Mouse (Mus musculus): Measurements from ENCODE around the gene Rer1. TPM values are rescaled to one million over a fixed set of nuclear protein-coding genes. Genes with fewer than 3 reads are reported as not detected.
A peak's percentile ranks its signal among the peaks of the same experiment; 100 is the strongest.

Rer1 gene
- polyA plus RNA-seq, 1 experiment = 84.0 TPM

DNA sequence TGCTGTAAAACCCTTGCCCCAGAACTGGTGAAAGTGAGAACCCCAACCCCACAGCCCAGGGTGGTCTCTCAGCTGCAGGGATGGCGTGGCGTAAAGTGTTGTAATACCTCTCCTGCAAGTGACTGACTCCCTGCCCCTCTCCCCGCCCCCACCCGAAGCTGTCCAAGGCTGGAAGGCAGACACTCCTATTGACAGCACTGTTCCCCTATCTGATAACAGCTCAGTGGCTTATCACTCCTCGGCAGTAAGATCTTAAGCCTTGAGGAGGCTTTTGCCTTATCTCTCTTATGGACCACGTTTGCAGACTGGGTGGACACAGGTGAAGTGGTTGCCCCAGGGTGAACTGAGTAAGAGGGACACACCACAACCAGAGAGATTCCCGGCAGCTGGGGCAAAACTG, 39.1 kb upstream of the Rer1 start:
- no peak for DNase-seq (ENCODE audit: low read depth)
- TF ChIP-seq POLR2A (IDR thresholded peaks at IDR 0.05; ENCODE audit: borderline replicate concordance, extremely low read depth, insufficient read depth, insufficient read length, poor library complexity, severe bottlenecking) (no peak), CTCF (IDR thresholded peaks at IDR 0.05; ENCODE audit: borderline replicate concordance, extremely low read depth, insufficient read depth, insufficient read length) (no peak)

DNA sequence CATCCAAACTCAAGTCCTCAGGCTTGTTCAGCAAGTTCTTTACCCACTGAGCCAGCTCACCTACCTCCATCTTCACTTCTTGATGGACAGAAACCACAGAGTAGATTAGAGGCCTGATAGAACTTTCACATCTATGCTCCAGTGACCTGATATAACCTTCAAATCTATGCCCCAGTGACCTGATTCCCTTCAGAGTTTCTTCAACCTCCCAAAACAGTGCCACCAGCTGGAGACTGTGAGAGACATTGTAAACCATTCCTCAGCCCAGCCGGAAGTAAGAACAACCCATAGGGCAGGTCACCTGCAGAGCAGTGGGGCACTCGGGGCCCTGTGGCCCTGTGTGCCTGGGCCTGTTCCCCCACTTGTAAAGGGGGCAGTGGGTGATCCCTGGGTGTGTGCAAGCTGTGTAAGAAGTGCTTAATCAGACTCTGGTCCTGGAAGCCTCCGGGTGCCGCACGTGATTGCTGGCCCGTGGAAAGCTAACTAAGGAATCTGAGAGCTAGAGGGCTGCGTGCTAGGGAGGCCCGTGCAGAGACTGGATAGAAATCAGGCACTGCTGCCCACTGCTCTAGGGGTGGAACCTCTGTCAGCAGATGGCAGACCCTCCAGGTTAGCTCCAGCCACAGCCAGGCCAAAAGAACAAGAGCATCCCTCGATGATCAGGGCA, 37.8 kb upstream of the Rer1 start:
- no peak for DNase-seq (ENCODE audit: low read depth)
- TF ChIP-seq POLR2A (IDR thresholded peaks at IDR 0.05; ENCODE audit: borderline replicate concordance, extremely low read depth, insufficient read depth, insufficient read length, poor library complexity, severe bottlenecking) = no peak
- TF ChIP-seq CTCF (IDR thresholded peaks at IDR 0.05; ENCODE audit: borderline replicate concordance, extremely low read depth, insufficient read depth, insufficient read length) = no peak

DNA sequence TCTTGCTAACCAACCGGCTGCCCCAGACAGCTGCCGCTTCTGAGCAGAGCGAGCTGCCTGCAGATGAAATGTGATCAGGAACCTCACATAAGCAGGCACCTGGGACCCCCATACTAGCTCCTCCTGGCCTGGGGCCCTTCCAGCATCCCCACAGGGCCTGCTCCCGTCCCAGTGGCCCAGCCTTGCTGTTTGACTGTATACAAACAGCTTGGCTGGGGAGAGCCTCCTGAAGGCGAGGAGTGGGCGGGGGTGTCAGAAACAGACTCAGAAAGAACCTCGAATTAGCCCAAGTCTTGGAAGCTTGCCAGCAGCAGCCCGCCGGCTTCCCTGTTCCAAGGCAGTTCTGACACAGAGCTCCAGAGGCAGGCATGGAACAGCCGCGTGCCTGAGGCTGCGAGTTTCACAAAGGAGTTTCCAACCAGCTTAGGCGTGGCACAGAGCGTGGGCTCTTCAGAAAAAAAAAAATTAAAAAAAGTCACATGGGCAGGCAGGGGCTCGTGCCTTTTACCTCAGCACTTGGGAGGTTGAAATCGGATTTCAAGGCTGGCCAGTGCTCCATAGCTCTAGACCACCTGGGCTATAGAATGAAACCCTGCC, 36.4 kb upstream of the Rer1 start:
- peak; percentile 98 for DNase-seq (ENCODE audit: low read depth)
- no peak for TF ChIP-seq POLR2A (IDR thresholded peaks at IDR 0.05; ENCODE audit: borderline replicate concordance, extremely low read depth, insufficient read depth, insufficient read length, poor library complexity, severe bottlenecking)
- TF ChIP-seq CTCF (IDR thresholded peaks at IDR 0.05; ENCODE audit: borderline replicate concordance, extremely low read depth, insufficient read depth, insufficient read length) = no peak

DNA sequence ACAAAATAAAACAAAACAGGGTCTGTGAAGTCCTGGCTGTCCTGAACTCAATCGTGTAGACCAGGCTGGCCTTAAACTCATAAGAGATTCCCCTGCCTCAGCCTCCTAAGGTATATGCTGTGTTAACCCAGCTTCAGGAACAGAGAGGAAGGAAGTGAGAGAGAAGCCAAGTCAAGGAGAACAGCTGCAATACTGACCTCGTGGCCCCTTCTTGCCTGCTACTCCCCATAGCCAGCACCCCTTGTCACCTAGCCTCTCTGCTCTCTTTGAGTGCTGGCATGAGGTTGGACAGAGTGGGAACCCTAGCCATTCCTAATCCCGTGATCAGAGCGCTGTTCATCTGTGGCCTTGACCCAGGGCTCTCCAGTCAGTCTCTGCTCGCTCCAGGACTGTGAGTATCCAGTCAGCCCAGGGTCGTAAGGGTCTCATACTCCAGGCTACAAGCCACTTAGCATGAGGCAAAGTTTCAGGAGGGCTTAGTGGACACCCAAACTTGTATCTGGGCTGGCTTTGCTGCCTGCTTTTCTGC, 35.8 kb upstream of the Rer1 start:
- DNase-seq (ENCODE audit: low read depth) = no peak
- TF ChIP-seq POLR2A (IDR thresholded peaks at IDR 0.05; ENCODE audit: borderline replicate concordance, extremely low read depth, insufficient read depth, insufficient read length, poor library complexity, severe bottlenecking) (no peak), CTCF (IDR thresholded peaks at IDR 0.05; ENCODE audit: borderline replicate concordance, extremely low read depth, insufficient read depth, insufficient read length) (no peak)

DNA sequence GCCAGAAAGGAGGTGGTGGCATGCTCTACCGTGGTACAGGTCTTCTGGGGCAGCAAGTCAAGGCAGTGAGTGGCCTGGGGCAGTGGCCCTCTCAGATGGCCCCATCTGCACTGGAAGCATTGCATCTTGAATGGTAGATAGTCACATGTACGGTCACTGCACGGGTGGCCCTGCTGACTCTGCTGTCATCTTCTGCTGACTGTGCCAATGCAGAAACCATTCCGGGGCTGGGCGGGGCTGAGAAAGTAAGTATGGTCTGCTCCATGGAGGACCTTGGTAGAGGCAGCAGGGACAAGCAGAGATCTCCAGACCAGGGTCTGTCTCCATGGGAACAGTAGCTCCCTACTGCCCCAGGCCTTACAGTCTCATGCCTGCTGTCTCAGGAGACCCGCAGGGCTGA, 35.0 kb upstream of the Rer1 start:
- no peak for TF ChIP-seq CTCF (IDR thresholded peaks at IDR 0.05; ENCODE audit: borderline replicate concordance, extremely low read depth, insufficient read depth, insufficient read length)
- no peak for TF ChIP-seq POLR2A (IDR thresholded peaks at IDR 0.05; ENCODE audit: borderline replicate concordance, extremely low read depth, insufficient read depth, insufficient read length, poor library complexity, severe bottlenecking)
- no peak for DNase-seq (ENCODE audit: low read depth)

DNA sequence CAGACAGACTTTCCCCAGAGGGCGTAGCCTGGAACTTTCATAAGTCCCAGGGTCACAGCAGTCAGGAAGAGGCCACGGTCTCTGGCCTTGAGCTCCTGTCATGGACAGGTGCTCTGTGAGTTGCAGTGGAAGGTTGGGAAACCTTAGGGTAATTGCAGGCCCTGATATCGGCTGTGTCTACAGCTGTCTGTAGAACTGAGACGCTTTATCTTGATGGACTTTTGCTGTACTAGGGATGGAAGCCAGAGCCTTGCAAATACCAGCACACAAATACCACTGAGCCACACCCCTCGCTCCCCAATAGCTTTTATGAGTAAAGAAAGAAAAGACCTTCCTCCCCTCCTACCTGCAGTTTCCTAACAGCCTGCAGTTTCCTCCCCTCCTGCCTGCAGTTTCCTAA, 34.4 kb upstream of the Rer1 start:
- no peak for TF ChIP-seq CTCF (IDR thresholded peaks at IDR 0.05; ENCODE audit: borderline replicate concordance, extremely low read depth, insufficient read depth, insufficient read length)
- no peak for TF ChIP-seq POLR2A (IDR thresholded peaks at IDR 0.05; ENCODE audit: borderline replicate concordance, extremely low read depth, insufficient read depth, insufficient read length, poor library complexity, severe bottlenecking)
- DNase-seq (ENCODE audit: low read depth) = no peak

DNA sequence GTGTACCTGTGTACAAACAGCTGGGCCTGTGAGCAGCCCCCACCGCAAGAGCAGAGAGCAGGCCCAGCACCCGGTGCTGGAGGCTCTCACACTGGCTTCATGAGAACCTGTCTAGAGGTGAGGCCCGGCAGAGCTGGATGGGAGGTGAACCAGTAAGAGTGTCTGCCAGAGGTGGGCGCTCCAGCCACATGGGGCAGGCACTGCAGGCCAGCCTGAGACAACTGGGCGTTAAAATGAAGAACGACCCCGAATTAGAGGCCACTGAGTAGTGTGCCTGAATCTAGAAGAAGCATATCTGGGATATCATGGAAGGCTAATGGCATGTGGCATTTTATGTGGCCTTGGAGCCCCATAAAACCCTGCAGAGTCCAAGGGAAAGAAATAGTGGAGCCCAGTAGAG, 33.9 kb upstream of the Rer1 start:
- no peak for TF ChIP-seq POLR2A (IDR thresholded peaks at IDR 0.05; ENCODE audit: borderline replicate concordance, extremely low read depth, insufficient read depth, insufficient read length, poor library complexity, severe bottlenecking)
- no peak for TF ChIP-seq CTCF (IDR thresholded peaks at IDR 0.05; ENCODE audit: borderline replicate concordance, extremely low read depth, insufficient read depth, insufficient read length)
- no peak for DNase-seq (ENCODE audit: low read depth)

DNA sequence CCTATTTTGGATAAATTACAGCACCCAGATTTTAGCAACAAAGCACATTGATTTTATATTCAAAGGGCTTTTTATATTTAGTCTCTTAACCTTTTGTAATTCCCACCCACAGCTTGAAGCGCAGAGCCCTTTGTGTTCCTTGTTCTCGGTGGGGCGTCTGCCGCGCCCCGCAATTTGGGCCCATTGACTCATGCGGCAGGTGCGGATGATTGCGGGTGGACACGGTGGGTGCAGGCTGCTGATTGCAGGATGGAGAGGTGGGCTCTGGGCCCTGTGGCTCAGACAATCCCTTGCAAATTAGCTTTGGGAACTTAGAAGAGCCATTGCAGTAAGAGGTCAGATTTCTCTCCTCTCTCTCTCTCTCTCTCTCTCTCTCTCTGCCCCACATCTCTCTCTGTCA, 32.1 kb upstream of the Rer1 start:
- TF ChIP-seq CTCF (IDR thresholded peaks at IDR 0.05; ENCODE audit: borderline replicate concordance, extremely low read depth, insufficient read depth, insufficient read length) (no peak), POLR2A (IDR thresholded peaks at IDR 0.05; ENCODE audit: borderline replicate concordance, extremely low read depth, insufficient read depth, insufficient read length, poor library complexity, severe bottlenecking) (no peak)
- peak; percentile 51 for DNase-seq (ENCODE audit: low read depth)

DNA sequence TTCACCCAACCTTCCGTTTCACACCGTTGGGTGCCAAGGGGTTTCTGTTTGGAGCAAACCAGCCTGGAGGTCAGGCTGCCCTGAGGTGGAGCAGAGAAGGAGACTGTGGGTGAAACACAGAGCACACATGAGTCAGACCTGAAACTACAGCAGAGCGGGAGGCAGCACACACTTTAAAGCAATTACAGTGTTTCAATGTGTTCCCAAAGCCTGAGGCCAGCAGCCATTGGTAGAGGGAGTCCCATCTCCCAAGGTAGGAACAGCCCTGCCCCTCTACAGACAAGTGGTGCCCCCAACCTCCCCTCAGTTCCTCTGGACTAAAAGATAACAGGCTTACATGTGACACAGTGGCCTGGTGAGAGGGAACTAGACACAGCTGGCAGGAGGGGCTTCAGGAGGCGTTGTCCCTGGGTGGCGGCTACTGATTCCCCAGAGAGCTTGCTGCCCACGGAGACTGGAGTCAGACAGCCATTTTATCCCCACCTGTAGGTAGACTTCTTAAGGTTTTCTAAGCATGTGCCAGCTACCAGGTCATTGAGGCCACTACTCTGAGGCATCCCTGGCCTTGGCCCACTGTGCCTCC, 31.3 kb upstream of the Rer1 start:
- TF ChIP-seq POLR2A (IDR thresholded peaks at IDR 0.05; ENCODE audit: borderline replicate concordance, extremely low read depth, insufficient read depth, insufficient read length, poor library complexity, severe bottlenecking) (no peak), CTCF (IDR thresholded peaks at IDR 0.05; ENCODE audit: borderline replicate concordance, extremely low read depth, insufficient read depth, insufficient read length) (no peak)
- no peak for DNase-seq (ENCODE audit: low read depth)

DNA sequence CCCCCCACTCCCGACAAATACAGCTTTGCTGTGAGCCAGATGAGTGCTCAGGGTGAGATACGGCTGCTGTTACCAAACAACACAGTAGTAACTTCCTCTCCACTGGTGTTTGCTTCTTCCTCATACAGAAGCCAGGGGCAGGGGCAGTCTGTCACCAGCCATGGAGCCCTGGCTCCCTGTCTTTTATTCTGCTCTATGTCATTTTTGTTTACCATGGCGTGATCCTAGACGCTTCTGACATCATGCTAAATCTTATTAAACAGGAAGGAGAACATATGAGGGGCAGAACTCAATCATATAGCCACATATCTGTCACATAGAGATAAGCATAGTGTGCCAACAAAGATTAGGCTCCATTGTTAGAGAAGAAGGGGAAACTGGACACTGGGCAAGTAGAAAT, 30.4 kb upstream of the Rer1 start:
- DNase-seq (ENCODE audit: low read depth) = no peak
- TF ChIP-seq POLR2A (IDR thresholded peaks at IDR 0.05; ENCODE audit: borderline replicate concordance, extremely low read depth, insufficient read depth, insufficient read length, poor library complexity, severe bottlenecking) (no peak), CTCF (IDR thresholded peaks at IDR 0.05; ENCODE audit: borderline replicate concordance, extremely low read depth, insufficient read depth, insufficient read length) (no peak)

DNA sequence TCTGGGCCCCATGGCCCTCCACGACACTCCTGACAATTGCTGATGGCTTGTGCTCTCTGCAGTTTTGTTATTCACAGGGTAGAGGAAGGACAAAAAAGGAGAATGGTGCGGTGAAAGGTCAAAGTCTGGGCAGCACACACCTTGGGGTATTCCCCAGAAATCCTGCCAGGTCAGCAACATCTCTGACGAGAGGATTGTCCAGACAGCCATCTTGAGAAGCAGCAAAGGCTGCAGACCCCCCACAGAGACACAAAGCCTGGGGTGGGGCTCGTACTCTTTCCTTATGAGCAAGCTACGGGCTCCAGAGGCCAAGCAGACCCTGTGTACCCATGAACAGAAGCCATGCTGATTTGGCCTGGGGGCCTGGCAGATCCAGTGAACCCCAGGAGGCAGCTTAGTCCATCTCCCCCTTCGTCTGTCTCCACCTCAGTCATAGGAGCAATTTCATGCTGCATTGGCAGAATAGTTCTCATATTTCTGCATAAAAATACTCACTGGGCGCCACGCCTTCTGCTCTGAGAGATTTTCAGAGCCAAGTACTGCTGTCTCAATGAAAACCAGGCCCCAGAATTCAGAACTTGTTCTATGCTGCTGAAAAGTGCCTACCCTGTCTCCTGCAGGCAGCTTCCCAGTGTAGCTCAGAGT, 27.7 kb upstream of the Rer1 start:
- TF ChIP-seq POLR2A (IDR thresholded peaks at IDR 0.05; ENCODE audit: borderline replicate concordance, extremely low read depth, insufficient read depth, insufficient read length, poor library complexity, severe bottlenecking) = no peak
- TF ChIP-seq CTCF (IDR thresholded peaks at IDR 0.05; ENCODE audit: borderline replicate concordance, extremely low read depth, insufficient read depth, insufficient read length) = no peak
- no peak for DNase-seq (ENCODE audit: low read depth)

Measured in brain, embryonic 14.5 days (tissue).